Mouse (Mus musculus) midbrain, embryonic 13.5 days (tissue): ENCODE measurements around the gene Crebzf. TPM values are rescaled to one million over a fixed set of nuclear protein-coding genes. Genes with fewer than 3 reads are reported as not detected.

Experiments used
- ATAC-seq: fragments of 200-750 bp; cut with Nextera tagmentation; 2 replicates; pipeline ENCODE4 v1.8.0; 2017; ENCODE audit warnings: mild to moderate bottlenecking, moderate TSS enrichment, moderate library complexity
- H3K27ac ChIP-seq: fragments of 300-500 bp; sonication (generic); 2 replicates; pipeline ENCODE4 v1.5.1; 2015; ENCODE audit warnings: inconsistent platforms, mild to moderate bottlenecking, moderate library complexity
- H3K27me3 ChIP-seq: fragments of 300-500 bp; sonication (generic); 2 replicates; pipeline ENCODE4 v1.6.1; 2015; ENCODE audit warnings: mild to moderate bottlenecking, inconsistent platforms
- H3K36me3 ChIP-seq: fragments of 300-500 bp; sonication (generic); 2 replicates; pipeline ENCODE4 v1.6.1; 2015; ENCODE audit warnings: mild to moderate bottlenecking, inconsistent platforms
- H3K4me1 ChIP-seq: fragments of 300-500 bp; sonication (generic); replicated peaks from 2 replicates; pipeline ENCODE4 v1.6.1; 2015; ENCODE audit warnings: inconsistent platforms
- H3K4me2 ChIP-seq: fragments of 300-500 bp; sonication (generic); replicated peaks from 2 replicates; pipeline ENCODE4 v1.6.1; 2015; ENCODE audit warnings: moderate library complexity, mild to moderate bottlenecking, inconsistent platforms
- H3K4me3 ChIP-seq: fragments of 300-500 bp; sonication (generic); replicated peaks from 2 replicates; pipeline ENCODE4 v1.5.1; 2015; ENCODE audit warnings: mild to moderate bottlenecking, inconsistent platforms
- H3K9ac ChIP-seq: fragments of 300-500 bp; sonication (generic); replicated peaks from 2 replicates; pipeline ENCODE4 v1.6.1; 2015; ENCODE audit warnings: mild to moderate bottlenecking, inconsistent platforms
- H3K9me3 ChIP-seq: fragments of 300-500 bp; sonication (generic); 2 replicates; pipeline ENCODE4 v1.6.1; 2016; ENCODE audit warnings: mild to moderate bottlenecking, inconsistent platforms
- WGBS: fragments of 180-500 bp; shearing (Covaris S2); methylation state at CpG from one replicate; pipeline ENCODE4 v1.1.7; 2015; 5-methylcytosine and 5-hydroxymethylcytosine counted together
- polyA plus RNA-seq: library from polyadenylated mRNA; unstranded; fragments of >200 nt; fragmentation: Nextera tagmentation; extraction: Ambion mirVana; gene quantifications from 2 replicates; pipeline ENCODE4 v1.2.1, GENCODE M21; 2015

Crebzf gene
- polyA plus RNA-seq = 34.1 and 39.5 TPM in 2 replicates

- H3K4me1 ChIP-seq = peaks cover 12% of the 10 kb centered on the region
- H3K4me2 ChIP-seq = peak within 1 kb of the TSS; percentile 97
- no peaks in the 10 kb centered on the region for H3K9me3 ChIP-seq
- 0% methylated on average over 49 of the region's 54 CpGs for WGBS
- H3K4me3 ChIP-seq = peak within 1 kb of the TSS; percentile 77
- no peaks in the 10 kb centered on the region for H3K27me3 ChIP-seq
- peaks cover 2% of the 10 kb centered on the region; the same call in 1 of the 2 replicates for H3K36me3 ChIP-seq
- H3K27ac ChIP-seq = peak within 1 kb of the TSS; percentile 99
- H3K9ac ChIP-seq = peak within 1 kb of the TSS; percentile 99
- ATAC-seq = peak; percentile 95
Observed at GRCm38 (mm10) chr7:90442518-90443080, at the start of gene Crebzf. Gene Crebzf, plus strand, starts transcription at chr7:90442729.

GRCm38 (mm10) chr7:90395073-90395472 lies 47.5 kb upstream of the Crebzf start:
- Histone ChIP-seq H3K9ac (no peak overlapping the region), H3K4me2 (no peak overlapping the region), H3K4me1 (no peaks in the 10 kb centered on the region), H3K9me3 (no peaks in the 10 kb centered on the region), H3K36me3 (no peaks in the 10 kb centered on the region), H3K4me3 (no peak overlapping the region), H3K27me3 (no peaks in the 10 kb centered on the region), H3K27ac (no peak overlapping the region)
- 64% methylated on average over 4 of the region's 4 CpGs for WGBS
- ATAC-seq = no peak

GRCm38 (mm10) chr7:90395928-90396327 lies 46.6 kb upstream of the Crebzf start:
- Histone ChIP-seq H3K36me3 (no peaks in the 10 kb centered on the region), H3K27ac (no peak overlapping the region), H3K9me3 (no peaks in the 10 kb centered on the region), H3K4me3 (no peak overlapping the region), H3K9ac (no peak overlapping the region), H3K27me3 (no peaks in the 10 kb centered on the region), H3K4me2 (no peak overlapping the region), H3K4me1 (no peaks in the 10 kb centered on the region)
- WGBS = 68% methylated on average over 5 of the region's 5 CpGs
- ATAC-seq = no peak

GRCm38 (mm10) chr7:90409934-90410333 lies 32.6 kb upstream of the Crebzf start:
- Histone ChIP-seq H3K4me1 (no peaks in the 10 kb centered on the region), H3K36me3 (no peaks in the 10 kb centered on the region), H3K27ac (no peak overlapping the region), H3K9ac (no peak overlapping the region), H3K9me3 (no peaks in the 10 kb centered on the region), H3K27me3 (no peaks in the 10 kb centered on the region), H3K4me3 (no peak overlapping the region), H3K4me2 (no peak overlapping the region)
- ATAC-seq = no peak
- WGBS = 48% methylated on average over 3 of the region's 3 CpGs

DNA sequence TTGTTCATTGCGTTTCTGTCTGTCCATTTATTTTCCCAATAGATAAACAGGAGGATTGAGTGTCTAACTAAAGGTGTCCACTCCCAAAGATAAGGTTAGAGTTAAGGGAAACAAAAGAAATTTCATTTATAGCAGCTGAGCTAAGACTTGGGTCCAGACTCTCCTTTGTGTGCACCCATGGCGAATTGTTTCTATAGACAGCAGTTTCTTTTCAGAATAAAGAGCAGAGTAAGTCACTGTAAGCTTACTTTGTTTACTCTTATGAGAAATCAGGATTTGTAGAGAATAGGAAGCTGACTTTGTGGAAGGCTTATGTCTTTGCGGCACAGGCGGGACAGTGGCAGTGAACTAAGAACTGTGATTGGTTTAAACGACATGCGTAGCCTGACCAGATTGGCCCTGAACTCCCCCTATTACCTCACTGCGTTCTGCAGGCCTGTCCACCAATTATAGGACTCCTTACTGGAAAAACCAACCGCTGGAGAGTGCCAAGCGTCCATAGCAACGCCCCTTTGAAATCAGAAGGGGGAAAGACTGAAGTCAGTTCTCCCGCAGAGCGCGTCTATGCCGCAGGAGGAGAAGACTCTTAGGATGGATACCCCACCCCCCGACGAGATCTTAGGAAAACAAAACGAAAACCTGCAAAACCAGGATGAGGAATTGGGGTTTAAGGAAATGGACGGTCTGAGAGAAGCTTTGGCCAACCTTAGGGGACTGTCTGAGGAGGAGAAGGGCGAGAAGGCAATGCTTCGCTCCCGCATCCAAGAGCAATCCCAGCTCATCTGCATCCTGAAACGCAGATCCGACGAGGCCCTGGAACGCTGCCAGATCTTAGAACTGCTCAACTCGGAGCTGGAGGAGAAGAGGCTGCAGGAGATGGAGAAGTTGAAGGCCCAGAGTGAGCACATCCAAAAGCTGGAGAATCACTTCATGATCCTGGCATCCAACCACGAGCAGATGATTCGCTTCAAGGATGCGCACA lies 16.2 kb upstream of the Crebzf start, which contains the start of gene Ccdc89:
Gene Ccdc89 (plus strand): TSS at position 558 of the 982 bp plus-strand sequence.
- Histone ChIP-seq H3K27me3 (no peaks in the 10 kb centered on the region), H3K4me2 (peak within 1 kb of the TSS; percentile 73), H3K9me3 (no peaks in the 10 kb centered on the region), H3K36me3 (no peaks in the 10 kb centered on the region), H3K9ac (peak within 1 kb of the TSS; percentile 56), H3K4me1 (peaks cover 7% of the 10 kb centered on the region), H3K4me3 (peak within 1 kb of the TSS; percentile 43), H3K27ac (peak within 1 kb of the TSS; percentile 65)
- peak; percentile 100 for ATAC-seq
- 20% methylated on average over 29 of the region's 29 CpGs for WGBS

DNA sequence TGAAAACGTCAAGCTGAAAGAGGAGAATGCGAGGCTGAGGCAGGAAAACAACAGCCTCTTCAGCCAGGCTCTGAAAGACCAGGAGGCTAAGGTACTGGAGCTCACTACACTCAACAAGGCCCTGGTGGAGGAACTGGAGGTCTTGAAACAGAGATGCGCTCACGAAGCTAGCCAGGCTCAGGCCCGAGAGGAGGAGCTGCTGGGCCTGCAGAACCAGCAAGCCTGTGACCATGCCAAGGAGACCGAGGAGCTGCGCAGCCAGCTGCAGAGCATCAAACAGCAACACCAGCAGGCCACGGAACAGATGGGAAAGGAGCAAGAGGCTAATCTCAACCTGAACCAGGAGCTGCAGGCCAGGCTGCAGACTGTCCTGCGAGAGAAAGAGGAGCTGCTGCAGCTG lies 15.5 kb upstream of the Crebzf start:
- Histone ChIP-seq H3K9ac (peak overlapping the region; percentile 56), H3K9me3 (no peaks in the 10 kb centered on the region), H3K27ac (no peak overlapping the region), H3K4me2 (peak overlapping the region; percentile 73), H3K27me3 (no peaks in the 10 kb centered on the region), H3K4me1 (peaks cover 7% of the 10 kb centered on the region), H3K36me3 (no peaks in the 10 kb centered on the region), H3K4me3 (peak overlapping the region; percentile 43)
- 66% methylated on average over 9 of the region's 9 CpGs for WGBS
- ATAC-seq = no peak

- no peak for ATAC-seq
Observed at GRCm38 (mm10) chr7:90432221-90432620, 10.3 kb upstream of the Crebzf start.

DNA sequence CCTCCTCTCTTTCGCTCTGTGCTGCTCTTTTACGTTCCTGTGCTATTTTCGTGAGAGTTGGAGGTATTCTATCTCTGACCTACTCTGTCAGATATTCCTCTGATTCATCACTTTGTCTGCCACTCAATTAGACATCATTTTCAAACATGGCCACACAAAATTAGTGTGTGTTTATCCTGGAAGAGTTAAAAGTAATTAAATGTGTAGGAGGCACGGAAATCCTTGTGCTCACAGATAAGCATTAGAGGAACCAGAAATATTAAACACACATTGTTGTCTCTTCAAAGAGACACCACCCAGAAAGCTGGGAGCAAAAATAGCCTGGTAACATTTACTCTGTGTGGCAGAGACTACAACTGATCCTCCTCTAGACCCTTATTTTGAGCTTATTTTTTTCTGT lies 2.5 kb upstream of the Crebzf start:
- Histone ChIP-seq H3K9me3 (no peaks in the 10 kb centered on the region), H3K4me1 (peaks cover 5% of the 10 kb centered on the region; the same call in 1 of the 2 replicates), H3K9ac (no peak overlapping the region), H3K4me3 (no peak overlapping the region), H3K36me3 (no peaks in the 10 kb centered on the region), H3K27ac (no peak overlapping the region), H3K4me2 (no peak overlapping the region), H3K27me3 (no peaks in the 10 kb centered on the region)
- no peak for ATAC-seq
- 94% methylated on average over 4 of the region's 4 CpGs for WGBS

More at GRCm38 (mm10) chr7:90432221-90432620, 10.3 kb upstream of the Crebzf start:
- Histone ChIP-seq H3K27ac (no peak overlapping the region), H3K4me1 (peaks cover under 1% of the 10 kb centered on the region), H3K4me2 (no peak overlapping the region), H3K9ac (no peak overlapping the region), H3K9me3 (no peaks in the 10 kb centered on the region), H3K4me3 (no peak overlapping the region), H3K27me3 (no peaks in the 10 kb centered on the region), H3K36me3 (no peaks in the 10 kb centered on the region)

DNA sequence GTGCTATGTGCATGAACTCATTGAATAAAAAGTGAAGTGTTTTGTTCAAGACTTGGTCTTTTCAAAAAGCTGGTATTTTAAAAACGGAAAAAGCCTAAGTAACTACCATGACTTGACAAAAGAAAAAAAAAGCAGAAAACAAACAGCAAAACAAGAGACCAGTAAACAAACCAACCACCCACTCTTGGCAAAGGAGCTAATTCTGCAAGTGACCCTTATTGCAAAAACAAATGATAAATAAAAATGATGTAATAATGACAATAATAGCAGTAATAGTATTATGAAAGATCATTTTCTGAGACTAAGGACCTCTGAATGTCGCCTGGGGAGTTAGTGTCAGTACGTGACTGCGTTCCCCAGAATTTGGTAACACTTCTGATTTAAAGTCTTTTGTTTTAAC lies 459 bp upstream of the Crebzf start:
- H3K4me2 ChIP-seq = peak overlapping the region; percentile 57
- no peaks in the 10 kb centered on the region for H3K9me3 ChIP-seq
- peak overlapping the region; percentile 61 for H3K9ac ChIP-seq
- peak overlapping the region; percentile 99 for H3K27ac ChIP-seq
- ATAC-seq = peak; percentile 11
- WGBS = 5% methylated on average over 4 of the region's 4 CpGs
- H3K4me1 ChIP-seq = peaks cover 12% of the 10 kb centered on the region
- H3K27me3 ChIP-seq = no peaks in the 10 kb centered on the region
- no peaks in the 10 kb centered on the region for H3K36me3 ChIP-seq
- peak overlapping the region; percentile 77 for H3K4me3 ChIP-seq

- WGBS = under 1% methylated on average over 114 of the region's 123 CpGs
- no peaks in the 10 kb centered on the region for H3K9me3 ChIP-seq
- H3K4me1 ChIP-seq = peaks cover 12% of the 10 kb centered on the region
- peak overlapping the region; percentile 99 for H3K9ac ChIP-seq
- no peaks in the 10 kb centered on the region for H3K27me3 ChIP-seq
- peaks cover 3% of the 10 kb centered on the region; the same call in 1 of the 2 replicates for H3K36me3 ChIP-seq
- H3K4me3 ChIP-seq = peak overlapping the region; percentile 77
- peak overlapping the region; percentile 99 for H3K27ac ChIP-seq
- peak; percentile 73 for ATAC-seq
- H3K4me2 ChIP-seq = peak overlapping the region; percentile 97
Observed at GRCm38 (mm10) chr7:90443101-90444091, 867 bp downstream of the Crebzf start.

- H3K4me3 ChIP-seq = peak overlapping the region; percentile 77
- peaks cover 3% of the 10 kb centered on the region; the same call in 1 of the 2 replicates for H3K36me3 ChIP-seq
- H3K4me2 ChIP-seq = peak overlapping the region; percentile 97
- H3K9me3 ChIP-seq = no peaks in the 10 kb centered on the region
- under 1% methylated on average over 6 of the region's 6 CpGs for WGBS
- peak overlapping the region; percentile 99; the same call in 1 of the 2 replicates for H3K27ac ChIP-seq
- H3K27me3 ChIP-seq = no peaks in the 10 kb centered on the region
- peak overlapping the region; percentile 99 for H3K9ac ChIP-seq
- ATAC-seq = no peak
- peaks cover 12% of the 10 kb centered on the region for H3K4me1 ChIP-seq
Observed at GRCm38 (mm10) chr7:90444206-90444605, 1.7 kb downstream of the Crebzf start.
